Mouse (Mus musculus) hindbrain, postnatal 0 days (tissue): Measurements from ENCODE around the gene Helz. TPM values are rescaled to one million over a fixed set of nuclear protein-coding genes. Genes with fewer than 3 reads are reported as not detected.

Source experiments
- ATAC-seq: fragments of 200-750 bp; cut with Nextera tagmentation; 2 replicates; pipeline ENCODE4 v1.8.0; 2017; ENCODE audit warnings: mild to moderate bottlenecking, moderate TSS enrichment, moderate library complexity
- DNase-seq: peaks from one replicate; pipeline ENCODE4 v3.0.0-alpha.2; 2015; ENCODE audit warnings: low spot score
- H3K27ac ChIP-seq: fragments of 300-500 bp; sonication (generic); 2 replicates; pipeline ENCODE4 v1.5.1; 2014; ENCODE audit warnings: mild to moderate bottlenecking
- H3K27me3 ChIP-seq: fragments of 300-500 bp; sonication (generic); 2 replicates; pipeline ENCODE4 v1.6.1; 2014; ENCODE audit warnings: low read length, mixed read lengths; ENCODE audit not compliant: insufficient read depth
- H3K36me3 ChIP-seq: fragments of 300-500 bp; sonication (generic); 2 replicates; pipeline ENCODE4 v1.6.1; 2014; ENCODE audit warnings: low read length, mixed read lengths; ENCODE audit not compliant: insufficient read depth
- H3K4me1 ChIP-seq: fragments of 300-500 bp; sonication (generic); 2 replicates; pipeline ENCODE4 v1.6.1; 2014; ENCODE audit warnings: antibody characterized with exemption, low read length, mixed read lengths; ENCODE audit not compliant: insufficient read depth
- H3K4me2 ChIP-seq: fragments of 300-500 bp; sonication (generic); 2 replicates; pipeline ENCODE4 v1.6.1; 2014; ENCODE audit warnings: low read depth, mild to moderate bottlenecking, low read length, moderate library complexity, mixed read lengths
- H3K4me3 ChIP-seq: fragments of 300-500 bp; sonication (generic); 2 replicates; pipeline ENCODE4 v1.5.1; 2014; ENCODE audit warnings: low read length
- H3K9ac ChIP-seq: fragments of 300-500 bp; sonication (generic); replicated peaks from 2 replicates; pipeline ENCODE4 v1.6.1; 2014; ENCODE audit warnings: mild to moderate bottlenecking, low read length, moderate library complexity, mixed read lengths
- H3K9me3 ChIP-seq: fragments of 300-500 bp; sonication (generic); 2 replicates; pipeline ENCODE4 v1.6.1; 2016; ENCODE audit warnings: low read length, mixed read lengths
- CTCF ChIP-seq: IDR thresholded peaks from 2 replicates; pipeline ENCODE4 v1.5.1; 2016; ENCODE audit warnings: antibody characterized with exemption, control low read depth, low read depth
- WGBS: fragments of 180-500 bp; shearing (Covaris S2); extraction: QIAGEN DNeasy Blood & Tissue Kit; methylation state at CpG from one replicate; pipeline ENCODE4 v1.1.7; 2014; 5-methylcytosine and 5-hydroxymethylcytosine counted together
- polyA plus RNA-seq: library from polyadenylated mRNA; unstranded; fragments of >200 nt; fragmentation: Nextera tagmentation; extraction: Ambion mirVana; gene quantifications from 2 replicates; pipeline ENCODE4 v1.2.1, GENCODE M21; 2015
- total RNA-seq: library from RNA; depleted of rRNA; stranded (reverse); fragments of >200 nt; gene quantifications from 2 replicates; pipeline ENCODE4 v1.2.3, GENCODE M21; 2014

Helz gene
- total and polyA plus RNA-seq, 2 experiments from 2014 or later, result 8.4 to 18.3 TPM

GRCm38 (mm10) chr11:107529320-107529719 lies 18.4 kb upstream of the Helz start:
- H3K9ac ChIP-seq, result no peak overlapping the region
- no peaks in the 10 kb centered on the region for H3K4me1 ChIP-seq
- no peaks in the 10 kb centered on the region for H3K27me3 ChIP-seq
- no peaks in the 10 kb centered on the region for H3K9me3 ChIP-seq
- no peaks in the 10 kb centered on the region for H3K36me3 ChIP-seq
- H3K4me3 ChIP-seq, result no peak overlapping the region
- no peak overlapping the region for H3K27ac ChIP-seq
- 42% methylated on average over 8 of the region's 8 CpGs for WGBS
- ATAC-seq (no peak), DNase-seq (peak; percentile 23)
- no peak overlapping the region for H3K4me2 ChIP-seq
- peak; percentile 21; the same call in 1 of the 2 replicates for TF ChIP-seq CTCF

- DNase-seq (no peak), ATAC-seq (no peak)
- Histone ChIP-seq H3K4me3 (no peak overlapping the region), H3K9me3 (no peaks in the 10 kb centered on the region), H3K27me3 (no peaks in the 10 kb centered on the region), H3K4me2 (no peak overlapping the region), H3K36me3 (no peaks in the 10 kb centered on the region), H3K9ac (no peak overlapping the region), H3K4me1 (no peaks in the 10 kb centered on the region), H3K27ac (no peak overlapping the region)
- WGBS, result 65% methylated on average over 4 of the region's 4 CpGs
- TF ChIP-seq CTCF, result no peak
Measured at GRCm38 (mm10) chr11:107531445-107531844, 16.3 kb upstream of the Helz start.

GRCm38 (mm10) chr11:107532271-107532670 lies 15.5 kb upstream of the Helz start:
- no peak overlapping the region for H3K4me2 ChIP-seq
- H3K4me1 ChIP-seq, result no peaks in the 10 kb centered on the region
- H3K4me3 ChIP-seq, result no peak overlapping the region
- no peak overlapping the region for H3K27ac ChIP-seq
- H3K36me3 ChIP-seq, result no peaks in the 10 kb centered on the region
- no peak overlapping the region for H3K9ac ChIP-seq
- 44% methylated on average over 2 of the region's 5 CpGs for WGBS
- DNase-seq (no peak), ATAC-seq (no peak)
- no peaks in the 10 kb centered on the region for H3K27me3 ChIP-seq
- H3K9me3 ChIP-seq, result no peaks in the 10 kb centered on the region
- no peak for TF ChIP-seq CTCF

GRCm38 (mm10) chr11:107538994-107539393 lies 8.7 kb upstream of the Helz start:
- no peak overlapping the region for H3K27ac ChIP-seq
- no peak overlapping the region for H3K4me3 ChIP-seq
- no peaks in the 10 kb centered on the region for H3K4me1 ChIP-seq
- no peak overlapping the region for H3K9ac ChIP-seq
- H3K36me3 ChIP-seq, result no peaks in the 10 kb centered on the region
- H3K27me3 ChIP-seq, result no peaks in the 10 kb centered on the region
- ATAC-seq, result no peak
- H3K4me2 ChIP-seq, result no peak overlapping the region
- 90% methylated on average over 4 of the region's 4 CpGs for WGBS
- TF ChIP-seq CTCF, result no peak
- no peaks in the 10 kb centered on the region for H3K9me3 ChIP-seq
- DNase-seq, result no peak

GRCm38 (mm10) chr11:107540339-107540738 lies 7.4 kb upstream of the Helz start:
- WGBS, result 56% methylated on average over 1 of the region's 1 CpGs
- no peaks in the 10 kb centered on the region for H3K9me3 ChIP-seq
- TF ChIP-seq CTCF, result no peak
- H3K4me1 ChIP-seq, result no peaks in the 10 kb centered on the region
- no peak overlapping the region for H3K27ac ChIP-seq
- no peaks in the 10 kb centered on the region for H3K36me3 ChIP-seq
- H3K4me3 ChIP-seq, result no peak overlapping the region
- DNase-seq (no peak), ATAC-seq (no peak)
- no peak overlapping the region for H3K4me2 ChIP-seq
- no peak overlapping the region for H3K9ac ChIP-seq
- no peaks in the 10 kb centered on the region for H3K27me3 ChIP-seq

- no peaks in the 10 kb centered on the region for H3K27me3 ChIP-seq
- H3K36me3 ChIP-seq, result peaks cover 3% of the 10 kb centered on the region; the same call in 1 of the 2 replicates
- no peak for ATAC-seq
- H3K27ac ChIP-seq, result no peak overlapping the region
- no peak for TF ChIP-seq CTCF
- peak overlapping the region; percentile 99; the same call in 1 of the 2 replicates for H3K4me3 ChIP-seq
- peak overlapping the region; percentile 90; the same call in 1 of the 2 replicates for H3K9ac ChIP-seq
- 23% methylated on average over 13 of the region's 13 CpGs for WGBS
- H3K9me3 ChIP-seq, result no peaks in the 10 kb centered on the region
- peak overlapping the region; percentile 91 for H3K4me2 ChIP-seq
- no peak for DNase-seq
- H3K4me1 ChIP-seq, result 0 out of 2 replicates have a peak, but pooled peaks cover 4% of the 10 kb centered on the region
Measured at GRCm38 (mm10) chr11:107545747-107546476, 1.8 kb upstream of the Helz start.
